Mouse (Mus musculus) forebrain, embryonic 16.5 days (tissue): ENCODE data around the gene Enox1. TPM values are rescaled to one million over a fixed set of nuclear protein-coding genes. Genes with fewer than 3 reads are reported as not detected.

Source experiments
- ATAC-seq: fragments of 200-750 bp; cut with Nextera tagmentation; 2 replicates; pipeline ENCODE4 v1.8.0; 2017; ENCODE audit warnings: mild to moderate bottlenecking, moderate library complexity
- H3K27ac ChIP-seq: fragments of 300-500 bp; sonication (generic); 2 replicates; pipeline ENCODE4 v1.5.1; 2014; ENCODE audit warnings: low read length, control low read depth
- H3K27me3 ChIP-seq: fragments of 300-500 bp; sonication (generic); replicated peaks from 2 replicates; pipeline ENCODE4 v1.6.1; 2014; ENCODE audit warnings: low read length; ENCODE audit not compliant: control insufficient read depth, insufficient read depth
- H3K36me3 ChIP-seq: fragments of 300-500 bp; sonication (generic); 2 replicates; pipeline ENCODE4 v1.6.1; 2014; ENCODE audit not compliant: control insufficient read depth, insufficient read depth
- H3K4me1 ChIP-seq: fragments of 300-500 bp; sonication (generic); replicated peaks from 2 replicates; pipeline ENCODE4 v1.6.1; 2014; ENCODE audit warnings: low read length; ENCODE audit not compliant: control insufficient read depth, insufficient read depth
- H3K4me2 ChIP-seq: fragments of 300-500 bp; sonication (generic); 2 replicates; pipeline ENCODE4 v1.6.1; 2014; ENCODE audit warnings: mild to moderate bottlenecking, low read length, control low read depth
- H3K4me3 ChIP-seq: fragments of 300-500 bp; sonication (generic); replicated peaks from 2 replicates; pipeline ENCODE4 v1.5.1; 2014; ENCODE audit warnings: mild to moderate bottlenecking, low read length, control low read depth
- H3K9ac ChIP-seq: fragments of 300-500 bp; sonication (generic); replicated peaks from 2 replicates; pipeline ENCODE4 v1.6.1; 2014; ENCODE audit warnings: low read depth, low read length, control low read depth
- H3K9me3 ChIP-seq: fragments of 300-500 bp; sonication (generic); 2 replicates; pipeline ENCODE4 v1.6.1; 2016; ENCODE audit warnings: low read length; ENCODE audit not compliant: control insufficient read depth
- WGBS: fragments of 180-500 bp; shearing (Covaris S2); extraction: QIAGEN DNeasy Blood & Tissue Kit; methylation state at CpG from one replicate; pipeline ENCODE4 v1.1.7; 2014; 5-methylcytosine and 5-hydroxymethylcytosine counted together
- polyA plus RNA-seq: library from polyadenylated mRNA; unstranded; fragments of >200 nt; fragmentation: Nextera tagmentation; extraction: Ambion mirVana; gene quantifications from 2 replicates; pipeline ENCODE4 v1.2.1, GENCODE M21; 2015

Gene Enox1
- polyA plus RNA-seq, 1 experiment from 2014 or later, result 64.4 TPM

- Histone ChIP-seq H3K9ac (no peak overlapping the region), H3K4me2 (no peak overlapping the region), H3K4me3 (no peak overlapping the region), H3K4me1 (peaks cover 22% of the 10 kb centered on the region), H3K36me3 (peaks cover 2% of the 10 kb centered on the region; the same call in 1 of the 2 replicates), H3K27me3 (no peaks in the 10 kb centered on the region), H3K27ac (peak overlapping the region; percentile 87), H3K9me3 (no peaks in the 10 kb centered on the region)
- 32% methylated on average over 11 of the region's 11 CpGs for WGBS
- ATAC-seq, result peak; percentile 96
These were observed 436.7 kb downstream of the Enox1 start for GRCm38 (mm10) chr14:77593136-77593838.

GRCm38 (mm10) chr14:77596216-77597175, 439.9 kb downstream of the Enox1 start:
- no peaks in the 10 kb centered on the region for H3K9me3 ChIP-seq
- no peak overlapping the region for H3K9ac ChIP-seq
- no peak overlapping the region for H3K4me2 ChIP-seq
- peaks cover 23% of the 10 kb centered on the region for H3K4me1 ChIP-seq
- no peak for ATAC-seq
- H3K4me3 ChIP-seq, result no peak overlapping the region
- no peaks in the 10 kb centered on the region; the same call in 1 of the 2 replicates for H3K36me3 ChIP-seq
- no peaks in the 10 kb centered on the region for H3K27me3 ChIP-seq
- 74% methylated on average over 14 of the region's 14 CpGs for WGBS
- no peak overlapping the region for H3K27ac ChIP-seq

- Histone ChIP-seq H3K27me3 (no peaks in the 10 kb centered on the region), H3K9me3 (no peaks in the 10 kb centered on the region), H3K4me3 (no peak overlapping the region), H3K27ac (no peak overlapping the region; the same call in 1 of the 2 replicates), H3K36me3 (no peaks in the 10 kb centered on the region; the same call in 1 of the 2 replicates), H3K4me1 (peaks cover 10% of the 10 kb centered on the region), H3K4me2 (no peak overlapping the region), H3K9ac (no peak overlapping the region)
- 64% methylated on average over 14 of the region's 14 CpGs for WGBS
- ATAC-seq, result no peak
These were observed 442.6 kb downstream of the Enox1 start for GRCm38 (mm10) chr14:77599016-77599704.

GRCm38 (mm10) chr14:77600773-77601172, 444.2 kb downstream of the Enox1 start:
- no peak for ATAC-seq
- WGBS, result 88% methylated on average over 1 of the region's 1 CpGs
- H3K27me3 ChIP-seq, result no peaks in the 10 kb centered on the region
- H3K4me3 ChIP-seq, result no peak overlapping the region
- H3K9me3 ChIP-seq, result no peaks in the 10 kb centered on the region; the same call in 1 of the 2 replicates
- peaks cover 5% of the 10 kb centered on the region; the same call in 1 of the 2 replicates for H3K4me1 ChIP-seq
- no peak overlapping the region for H3K4me2 ChIP-seq
- no peak overlapping the region for H3K27ac ChIP-seq
- peaks cover 4% of the 10 kb centered on the region; the same call in 1 of the 2 replicates for H3K36me3 ChIP-seq
- H3K9ac ChIP-seq, result no peak overlapping the region

GRCm38 (mm10) chr14:77601446-77601845, 444.9 kb downstream of the Enox1 start:
- Histone ChIP-seq H3K4me1 (peaks cover 5% of the 10 kb centered on the region; the same call in 1 of the 2 replicates), H3K9ac (no peak overlapping the region), H3K27ac (no peak overlapping the region), H3K27me3 (no peaks in the 10 kb centered on the region), H3K36me3 (peaks cover 10% of the 10 kb centered on the region), H3K4me3 (no peak overlapping the region), H3K9me3 (no peaks in the 10 kb centered on the region; the same call in 1 of the 2 replicates), H3K4me2 (no peak overlapping the region)
- 90% methylated on average over 2 of the region's 2 CpGs for WGBS
- ATAC-seq, result no peak

GRCm38 (mm10) chr14:77608182-77608839, 451.7 kb downstream of the Enox1 start:
- Histone ChIP-seq H3K9ac (no peak overlapping the region), H3K36me3 (peaks cover 14% of the 10 kb centered on the region), H3K9me3 (no peaks in the 10 kb centered on the region; the same call in 1 of the 2 replicates), H3K4me1 (no peaks in the 10 kb centered on the region), H3K27ac (no peak overlapping the region), H3K4me2 (no peak overlapping the region), H3K4me3 (no peak overlapping the region), H3K27me3 (no peaks in the 10 kb centered on the region)
- WGBS, result 88% methylated on average over 5 of the region's 5 CpGs
- no peak for ATAC-seq

GRCm38 (mm10) chr14:77615201-77615600, 458.6 kb downstream of the Enox1 start:
- no peaks in the 10 kb centered on the region for H3K27me3 ChIP-seq
- 96% methylated on average over 16 of the region's 16 CpGs for WGBS
- peaks cover 12% of the 10 kb centered on the region for H3K4me1 ChIP-seq
- no peak overlapping the region for H3K4me2 ChIP-seq
- H3K27ac ChIP-seq, result no peak overlapping the region
- H3K9me3 ChIP-seq, result no peaks in the 10 kb centered on the region
- no peak for ATAC-seq
- H3K4me3 ChIP-seq, result no peak overlapping the region
- H3K36me3 ChIP-seq, result peaks cover 6% of the 10 kb centered on the region; the same call in 1 of the 2 replicates
- no peak overlapping the region for H3K9ac ChIP-seq

- WGBS, result 56% methylated on average over 6 of the region's 6 CpGs
- H3K4me3 ChIP-seq, result no peak overlapping the region
- H3K27me3 ChIP-seq, result no peaks in the 10 kb centered on the region
- ATAC-seq, result no peak
- H3K36me3 ChIP-seq, result 0 out of 2 replicates have a peak, but pooled peaks cover 2% of the 10 kb centered on the region
- H3K9ac ChIP-seq, result no peak overlapping the region
- H3K4me2 ChIP-seq, result no peak overlapping the region
- no peak overlapping the region; the same call in 1 of the 2 replicates for H3K27ac ChIP-seq
- H3K9me3 ChIP-seq, result no peaks in the 10 kb centered on the region
- peaks cover 24% of the 10 kb centered on the region for H3K4me1 ChIP-seq
These were observed 460.7 kb downstream of the Enox1 start for GRCm38 (mm10) chr14:77617250-77617649.
